Mouse (Mus musculus) stomach, embryonic 14.5 days (tissue): ENCODE results near the gene Bace2. TPM values are rescaled to one million over a fixed set of nuclear protein-coding genes. Genes with fewer than 3 reads are reported as not detected.
A peak's percentile ranks its signal among the peaks of the same experiment; 100 is the strongest.

Experiments
- ATAC-seq: fragments of 200-750 bp; cut with Nextera tagmentation; 2 replicates; pipeline ENCODE4 v1.8.0; 2017; ENCODE audit warnings: low read depth, moderate TSS enrichment; ENCODE audit not compliant: insufficient number of reproducible peaks, insufficient read depth, low FRiP score
- H3K27ac ChIP-seq: fragments of 300-500 bp; sonication (generic); 2 replicates; pipeline ENCODE4 v1.5.1; 2014; ENCODE audit warnings: mild to moderate bottlenecking, low read length, moderate library complexity, mixed read lengths
- H3K27me3 ChIP-seq: fragments of 300-500 bp; sonication (generic); 2 replicates; pipeline ENCODE4 v1.6.1; 2014; ENCODE audit warnings: low read length, control low read depth, mixed read lengths; ENCODE audit not compliant: control insufficient read depth, insufficient read depth
- H3K36me3 ChIP-seq: fragments of 300-500 bp; sonication (generic); 2 replicates; pipeline ENCODE4 v1.6.1; 2014; ENCODE audit warnings: mild to moderate bottlenecking, control low read depth, low read length, moderate library complexity, mixed read lengths; ENCODE audit not compliant: control insufficient read depth, insufficient read depth
- H3K4me1 ChIP-seq: fragments of 300-500 bp; sonication (generic); 2 replicates; pipeline ENCODE4 v1.6.1; 2014; ENCODE audit warnings: low read length, control low read depth, mixed read lengths; ENCODE audit not compliant: control insufficient read depth, insufficient read depth
- H3K4me2 ChIP-seq: fragments of 300-500 bp; sonication (generic); replicated peaks from 2 replicates; pipeline ENCODE4 v1.6.1; 2014; ENCODE audit warnings: low read depth, low read length, control low read depth
- H3K4me3 ChIP-seq: fragments of 300-500 bp; sonication (generic); 2 replicates; pipeline ENCODE4 v1.5.1; 2014; ENCODE audit warnings: low read depth, low read length, control low read depth
- H3K9ac ChIP-seq: fragments of 300-500 bp; sonication (generic); replicated peaks from 2 replicates; pipeline ENCODE4 v1.6.1; 2014; ENCODE audit warnings: low read depth, mild to moderate bottlenecking, control low read depth, low read length, moderate library complexity, mixed read lengths
- H3K9me3 ChIP-seq: fragments of 300-500 bp; sonication (generic); 2 replicates; pipeline ENCODE4 v1.6.1; 2016; ENCODE audit warnings: low read depth, low read length, control low read depth; ENCODE audit not compliant: control insufficient read depth
- WGBS: fragments of 180-500 bp; shearing (Covaris S2); extraction: QIAGEN DNeasy Blood & Tissue Kit; methylation state at CpG from one replicate; pipeline ENCODE4 v1.1.7; 2014; 5-methylcytosine and 5-hydroxymethylcytosine counted together
- polyA plus RNA-seq: library from polyadenylated mRNA; unstranded; fragments of >200 nt; fragmentation: Nextera tagmentation; extraction: Ambion mirVana; gene quantifications from 2 replicates; pipeline ENCODE4 v1.2.1, GENCODE M21; 2014

The Bace2 gene
- polyA plus RNA-seq, 1 experiment from 2014 or later, result 89.0 TPM

DNA sequence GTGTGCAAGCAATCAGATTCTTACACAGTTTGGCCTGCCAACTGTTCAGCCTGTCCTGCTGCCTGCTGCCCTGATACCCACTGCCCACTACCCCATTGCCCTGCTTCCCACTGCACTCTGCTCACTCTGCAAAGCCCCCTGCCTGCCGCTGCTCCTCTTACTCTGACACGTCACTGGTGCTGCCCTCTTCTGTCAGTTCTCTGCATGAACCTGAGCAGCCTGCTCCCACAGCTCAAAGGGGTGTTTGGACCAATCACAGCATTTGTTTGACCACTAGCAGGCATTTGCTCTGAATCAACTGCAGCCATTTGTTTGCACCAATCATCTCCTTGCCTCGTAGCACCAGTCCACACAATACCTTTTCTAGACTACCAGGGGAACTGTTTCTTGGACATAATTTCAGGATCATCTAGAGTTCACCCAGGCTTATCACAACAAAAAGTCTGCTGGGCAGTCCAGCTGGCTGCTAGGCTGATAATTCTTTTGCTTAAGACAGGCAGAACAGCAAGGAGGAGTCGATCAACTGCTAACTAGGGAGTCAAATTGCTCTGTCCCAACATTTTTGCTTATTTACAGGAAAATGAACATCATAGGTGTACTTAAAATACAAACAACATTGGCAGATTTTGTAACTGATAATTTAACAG is 61.5 kb downstream of the Bace2 start:
- Histone ChIP-seq H3K4me1 (0 out of 2 replicates have a peak, but pooled peaks cover 3% of the 10 kb centered on the region), H3K4me2 (no peak overlapping the region), H3K27ac (no peak overlapping the region), H3K36me3 (no peaks in the 10 kb centered on the region), H3K9me3 (no peaks in the 10 kb centered on the region), H3K4me3 (no peak overlapping the region), H3K27me3 (no peaks in the 10 kb centered on the region), H3K9ac (no peak overlapping the region)
- 13% methylated on average over 4 of the region's 4 CpGs for whole genome bisulfite sequencing
- ATAC-seq, result peak; percentile 88

DNA sequence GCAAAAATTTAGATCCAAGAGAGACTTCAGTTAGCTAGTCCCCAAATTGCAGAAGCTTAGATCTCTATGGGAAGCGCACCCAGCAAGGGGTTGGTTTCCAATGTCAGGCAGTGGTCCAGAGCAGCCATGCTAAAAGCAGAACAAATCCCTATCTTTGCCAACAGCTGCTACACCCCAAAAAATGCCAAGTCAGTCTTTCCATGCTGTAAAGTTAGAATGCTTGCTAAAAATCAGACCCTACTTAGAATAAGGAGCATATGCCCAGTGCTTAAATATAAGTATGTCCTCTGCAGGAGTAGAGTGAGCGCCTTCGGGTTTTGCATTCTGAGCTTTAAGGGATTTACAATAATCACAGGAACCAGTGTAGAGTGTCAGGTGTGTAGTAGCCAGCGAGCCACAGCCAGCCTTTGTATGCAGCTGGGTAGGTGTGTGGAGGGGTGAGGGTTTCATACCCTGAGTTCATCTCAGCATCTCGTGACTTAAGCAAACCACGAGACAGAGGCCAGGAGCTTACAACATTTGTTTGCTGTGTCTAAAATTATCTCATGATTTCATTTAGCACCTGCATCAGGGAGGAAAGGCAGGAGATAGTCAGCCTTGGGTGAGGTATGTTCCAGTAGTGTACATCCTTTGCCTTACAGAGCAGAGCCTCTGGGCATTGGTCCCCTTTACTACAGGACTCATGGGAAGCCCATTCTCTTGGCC is 62.4 kb downstream of the Bace2 start:
- no peak overlapping the region for H3K4me2 ChIP-seq
- H3K27me3 ChIP-seq, result no peaks in the 10 kb centered on the region
- no peaks in the 10 kb centered on the region for H3K36me3 ChIP-seq
- H3K9me3 ChIP-seq, result no peaks in the 10 kb centered on the region
- 0 out of 2 replicates have a peak, but pooled peaks cover 3% of the 10 kb centered on the region for H3K4me1 ChIP-seq
- no peak overlapping the region for H3K27ac ChIP-seq
- no peak for ATAC-seq
- WGBS, result 89% methylated on average over 6 of the region's 6 CpGs
- no peak overlapping the region for H3K9ac ChIP-seq
- no peak overlapping the region for H3K4me3 ChIP-seq

DNA sequence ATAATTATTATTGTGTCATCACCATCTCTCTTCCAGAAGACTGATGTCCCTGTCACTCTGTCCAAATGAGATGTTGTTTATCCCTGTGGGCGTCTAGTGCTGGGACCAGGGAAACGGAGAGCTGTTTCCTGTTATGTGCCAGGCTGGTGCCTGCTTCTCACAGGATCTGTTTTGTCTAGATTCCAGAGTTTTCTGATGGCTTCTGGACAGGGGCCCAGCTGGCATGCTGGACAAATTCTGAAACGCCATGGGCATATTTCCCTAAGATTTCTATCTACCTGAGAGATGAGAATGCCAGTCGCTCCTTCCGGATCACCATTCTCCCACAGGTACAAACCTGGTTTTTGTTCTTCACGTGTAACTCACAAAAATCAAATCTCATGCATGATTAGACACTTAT is 65.1 kb downstream of the Bace2 start:
- no peaks in the 10 kb centered on the region for H3K9me3 ChIP-seq
- H3K36me3 ChIP-seq, result no peaks in the 10 kb centered on the region
- H3K9ac ChIP-seq, result no peak overlapping the region
- H3K4me2 ChIP-seq, result no peak overlapping the region
- ATAC-seq, result no peak
- H3K27ac ChIP-seq, result no peak overlapping the region
- H3K27me3 ChIP-seq, result no peaks in the 10 kb centered on the region
- H3K4me3 ChIP-seq, result no peak overlapping the region
- 0 out of 2 replicates have a peak, but pooled peaks cover 3% of the 10 kb centered on the region for H3K4me1 ChIP-seq
- WGBS, result 77% methylated on average over 6 of the region's 6 CpGs

DNA sequence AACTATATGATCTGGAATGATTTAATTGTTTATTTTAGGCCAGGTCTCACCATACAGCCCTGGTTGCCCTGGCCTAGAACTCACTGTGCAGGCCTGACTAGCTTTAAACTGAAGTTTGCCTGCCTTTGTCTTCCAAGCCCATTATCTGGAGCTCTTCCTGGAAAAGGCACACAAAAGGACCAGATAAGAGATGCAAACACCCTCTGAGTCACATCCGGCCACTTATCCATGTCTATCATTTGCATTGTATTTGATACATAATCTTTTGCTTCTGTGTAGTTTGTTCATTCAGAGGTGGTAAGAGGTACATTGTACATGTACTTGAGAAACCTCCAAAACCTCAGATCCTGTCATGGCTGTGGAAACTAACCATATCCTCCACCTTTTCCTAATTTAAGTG is 67.1 kb downstream of the Bace2 start:
- Histone ChIP-seq H3K9me3 (no peaks in the 10 kb centered on the region), H3K9ac (no peak overlapping the region), H3K27me3 (no peaks in the 10 kb centered on the region), H3K27ac (no peak overlapping the region), H3K36me3 (no peaks in the 10 kb centered on the region), H3K4me3 (no peak overlapping the region), H3K4me2 (no peak overlapping the region), H3K4me1 (no peaks in the 10 kb centered on the region)
- no peak for ATAC-seq
- 79% methylated on average over 1 of the region's 1 CpGs for WGBS

DNA sequence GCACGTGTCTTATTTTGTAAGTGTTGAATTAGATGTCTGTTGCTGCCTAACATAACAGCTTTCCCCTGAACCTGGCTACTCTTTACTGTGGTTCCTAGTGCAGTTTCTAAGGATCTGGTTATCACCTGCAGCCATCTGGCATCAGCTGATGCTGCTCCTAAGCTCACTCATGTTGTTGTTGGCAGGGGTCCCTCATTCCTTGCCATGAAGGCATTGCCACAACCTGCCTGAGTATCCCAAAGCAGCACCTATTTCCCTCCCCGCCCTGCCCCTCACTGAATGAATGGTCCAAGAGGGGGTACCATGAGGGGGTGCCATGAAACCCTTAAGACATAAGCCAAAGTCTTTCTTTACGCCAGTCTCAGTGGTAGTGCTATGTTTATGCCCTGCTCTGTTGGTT is 71.5 kb downstream of the Bace2 start:
- Histone ChIP-seq H3K4me3 (no peak overlapping the region), H3K27ac (no peak overlapping the region), H3K9ac (no peak overlapping the region), H3K4me1 (no peaks in the 10 kb centered on the region), H3K4me2 (no peak overlapping the region), H3K27me3 (no peaks in the 10 kb centered on the region), H3K9me3 (no peaks in the 10 kb centered on the region), H3K36me3 (no peaks in the 10 kb centered on the region)
- 75% methylated on average over 3 of the region's 3 CpGs for whole genome bisulfite sequencing
- no peak for ATAC-seq

DNA sequence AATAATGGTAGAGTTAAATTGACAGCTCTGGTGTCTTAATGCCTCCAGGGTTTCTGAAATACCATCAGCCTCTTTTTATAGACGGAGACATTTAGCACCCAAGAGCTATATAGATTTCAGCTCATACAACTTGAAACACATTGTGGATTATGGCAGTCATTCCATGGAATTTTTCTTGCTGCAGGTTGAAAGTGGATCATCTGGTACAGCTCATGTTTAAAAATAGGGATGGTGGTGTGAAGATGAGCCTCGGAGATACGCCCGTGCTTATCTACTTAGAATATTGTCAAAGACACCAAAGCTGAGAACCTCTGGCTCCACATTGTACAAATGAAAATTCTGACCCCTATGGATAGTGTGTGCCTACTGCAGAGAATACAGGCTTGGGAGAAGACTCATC is 73.5 kb downstream of the Bace2 start:
- H3K27ac ChIP-seq, result no peak overlapping the region
- WGBS, result 94% methylated on average over 4 of the region's 4 CpGs
- H3K4me3 ChIP-seq, result no peak overlapping the region
- H3K9ac ChIP-seq, result no peak overlapping the region
- H3K9me3 ChIP-seq, result no peaks in the 10 kb centered on the region
- no peaks in the 10 kb centered on the region for H3K27me3 ChIP-seq
- no peaks in the 10 kb centered on the region for H3K4me1 ChIP-seq
- no peaks in the 10 kb centered on the region for H3K36me3 ChIP-seq
- no peak overlapping the region for H3K4me2 ChIP-seq
- no peak for ATAC-seq

DNA sequence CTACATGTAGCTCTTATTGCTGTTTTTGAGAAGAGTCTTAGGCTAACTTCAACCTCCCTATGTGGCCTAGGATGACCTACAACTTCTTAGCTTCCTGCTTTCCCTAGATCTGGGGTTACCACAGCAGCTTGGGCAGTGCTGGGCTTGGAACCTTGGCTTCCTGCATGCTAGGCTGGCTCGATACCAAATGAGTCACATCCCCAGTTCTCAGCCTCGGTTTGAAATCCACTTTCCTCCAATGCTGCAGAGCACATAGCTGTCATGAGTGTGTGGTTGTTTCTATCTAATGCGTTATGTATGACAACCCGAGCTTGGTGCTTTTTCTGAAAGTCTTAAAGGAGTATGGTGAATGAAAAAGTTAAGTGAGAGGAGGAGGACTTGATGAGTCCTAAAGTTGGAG is 74.8 kb downstream of the Bace2 start:
- WGBS, result 66% methylated on average over 4 of the region's 4 CpGs
- no peak overlapping the region for H3K9ac ChIP-seq
- H3K36me3 ChIP-seq, result no peaks in the 10 kb centered on the region
- H3K4me3 ChIP-seq, result no peak overlapping the region
- no peak overlapping the region for H3K27ac ChIP-seq
- no peak overlapping the region for H3K4me2 ChIP-seq
- no peaks in the 10 kb centered on the region for H3K9me3 ChIP-seq
- ATAC-seq, result no peak
- no peaks in the 10 kb centered on the region for H3K4me1 ChIP-seq
- no peaks in the 10 kb centered on the region for H3K27me3 ChIP-seq

DNA sequence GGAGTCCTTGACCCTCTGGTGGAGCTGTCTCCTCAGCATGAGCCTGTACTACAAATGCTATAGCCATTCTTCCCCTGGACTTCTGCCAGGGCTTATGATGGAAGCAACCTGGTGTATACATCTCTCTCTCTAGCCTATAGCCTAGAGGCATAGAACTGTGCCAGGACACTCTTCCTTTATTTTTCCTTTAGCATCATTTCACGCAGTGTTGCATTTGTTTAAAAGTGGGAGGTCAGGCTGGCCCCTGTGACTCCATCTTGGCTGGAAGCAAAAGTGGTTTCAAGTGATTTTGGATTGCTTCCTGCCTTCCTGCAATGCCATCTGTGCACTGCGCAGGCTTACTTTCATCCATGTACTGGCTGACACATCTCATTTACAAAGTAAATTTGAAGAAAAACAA is 77.7 kb downstream of the Bace2 start:
- 61% methylated on average over 2 of the region's 2 CpGs for WGBS
- H3K27ac ChIP-seq, result no peak overlapping the region
- no peaks in the 10 kb centered on the region for H3K36me3 ChIP-seq
- H3K4me1 ChIP-seq, result no peaks in the 10 kb centered on the region
- no peak overlapping the region for H3K4me3 ChIP-seq
- no peaks in the 10 kb centered on the region for H3K27me3 ChIP-seq
- no peak overlapping the region for H3K9ac ChIP-seq
- ATAC-seq, result no peak
- no peaks in the 10 kb centered on the region for H3K9me3 ChIP-seq
- H3K4me2 ChIP-seq, result no peak overlapping the region
